Mouse (Mus musculus) kidney, embryonic 14.5 days (tissue): ENCODE data around the gene Ncor2. TPM values are rescaled to one million over a fixed set of nuclear protein-coding genes. Genes with fewer than 3 reads are reported as not detected.

Experiments
- ATAC-seq: fragments of 200-750 bp; cut with Nextera tagmentation; 2 replicates; pipeline ENCODE4 v1.8.0; 2017; ENCODE audit warnings: moderate number of reproducible peaks, mild to moderate bottlenecking, moderate TSS enrichment, moderate library complexity; ENCODE audit not compliant: low FRiP score, low TSS enrichment
- H3K27ac ChIP-seq: fragments of 300-500 bp; sonication (generic); 2 replicates; pipeline ENCODE4 v1.5.1; 2014; ENCODE audit warnings: low read depth, mild to moderate bottlenecking, low read length, moderate library complexity, mixed read lengths
- H3K27me3 ChIP-seq: fragments of 300-500 bp; sonication (generic); 2 replicates; pipeline ENCODE4 v1.6.1; 2014; ENCODE audit warnings: mild to moderate bottlenecking, low read length; ENCODE audit not compliant: control insufficient read depth, insufficient read depth
- H3K36me3 ChIP-seq: fragments of 300-500 bp; sonication (generic); 2 replicates; pipeline ENCODE4 v1.6.1; 2014; ENCODE audit warnings: low read length, mixed read lengths; ENCODE audit not compliant: control insufficient read depth, insufficient read depth
- H3K4me1 ChIP-seq: fragments of 300-500 bp; sonication (generic); 2 replicates; pipeline ENCODE4 v1.6.1; 2014; ENCODE audit warnings: low read length, mixed read lengths; ENCODE audit not compliant: control insufficient read depth, insufficient read depth
- H3K4me2 ChIP-seq: fragments of 300-500 bp; sonication (generic); replicated peaks from 2 replicates; pipeline ENCODE4 v1.6.1; 2014; ENCODE audit warnings: low read depth, mild to moderate bottlenecking, low read length
- H3K4me3 ChIP-seq: fragments of 300-500 bp; sonication (generic); 2 replicates; pipeline ENCODE4 v1.5.1; 2014; ENCODE audit warnings: mild to moderate bottlenecking, low read length
- H3K9ac ChIP-seq: fragments of 300-500 bp; sonication (generic); 2 replicates; pipeline ENCODE4 v1.6.1; 2014; ENCODE audit warnings: low read depth, mild to moderate bottlenecking, low read length, moderate library complexity
- H3K9me3 ChIP-seq: fragments of 300-500 bp; sonication (generic); 2 replicates; pipeline ENCODE4 v1.6.1; 2016; ENCODE audit warnings: low read length; ENCODE audit not compliant: control insufficient read depth
- WGBS: fragments of 180-500 bp; shearing (Covaris S2); extraction: QIAGEN DNeasy Blood & Tissue Kit; methylation state at CpG from one replicate; pipeline ENCODE4 v1.1.7; 2014; 5-methylcytosine and 5-hydroxymethylcytosine counted together
- polyA plus RNA-seq: library from polyadenylated mRNA; unstranded; fragments of >200 nt; fragmentation: Nextera tagmentation; extraction: Ambion mirVana; gene quantifications from 2 replicates; pipeline ENCODE4 v1.2.1, GENCODE M21; 2014

The Ncor2 gene
- polyA plus RNA-seq, 1 experiment from 2014 or later = 34.6 TPM

- no peaks in the 10 kb centered on the region for H3K9me3 ChIP-seq
- H3K36me3 ChIP-seq = peaks cover 69% of the 10 kb centered on the region
- no peaks in the 10 kb centered on the region for H3K27me3 ChIP-seq
- 58% methylated on average over 11 of the region's 11 CpGs for WGBS
- H3K27ac ChIP-seq = no peak overlapping the region
- H3K4me2 ChIP-seq = no peak overlapping the region
- H3K4me3 ChIP-seq = no peak overlapping the region
- ATAC-seq = no peak
- H3K4me1 ChIP-seq = peaks cover 26% of the 10 kb centered on the region
- H3K9ac ChIP-seq = no peak overlapping the region
These were observed 82.7 kb downstream of the Ncor2 start for GRCm38 (mm10) chr5:125096368-125096767.

- no peak for ATAC-seq
- Histone ChIP-seq H3K4me3 (no peak overlapping the region), H3K9ac (no peak overlapping the region), H3K9me3 (peaks cover under 1% of the 10 kb centered on the region; the same call in 1 of the 2 replicates), H3K27me3 (no peaks in the 10 kb centered on the region), H3K36me3 (peaks cover 72% of the 10 kb centered on the region), H3K4me2 (no peak overlapping the region), H3K27ac (no peak overlapping the region; the same call in 1 of the 2 replicates), H3K4me1 (peaks cover 26% of the 10 kb centered on the region)
- WGBS = 62% methylated on average over 14 of the region's 14 CpGs
These were observed 83.4 kb downstream of the Ncor2 start for GRCm38 (mm10) chr5:125095525-125096175.

DNA sequence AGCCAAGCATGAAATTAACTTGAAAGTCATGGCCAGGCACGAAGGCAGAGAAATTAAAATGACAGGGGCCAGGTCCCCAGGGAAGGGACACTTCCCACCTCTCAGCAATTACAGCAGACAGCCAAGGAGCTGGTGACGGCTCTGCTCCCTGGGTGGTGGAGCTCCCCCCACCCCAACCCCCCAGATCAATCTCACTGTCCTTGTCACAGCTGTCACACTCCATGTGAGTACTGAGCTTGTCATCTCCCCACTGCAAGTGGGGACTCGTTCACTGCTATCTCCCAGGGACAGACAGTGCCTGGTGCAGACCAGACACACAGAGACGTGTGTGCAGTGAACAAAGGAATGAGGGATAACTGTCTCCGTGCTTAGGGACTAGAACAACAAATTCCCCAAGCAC is 85.2 kb downstream of the Ncor2 start:
- H3K4me1 ChIP-seq = peaks cover 26% of the 10 kb centered on the region
- H3K4me3 ChIP-seq = no peak overlapping the region
- no peak overlapping the region for H3K4me2 ChIP-seq
- 26% methylated on average over 5 of the region's 5 CpGs for WGBS
- H3K9me3 ChIP-seq = peaks cover 11% of the 10 kb centered on the region; the same call in 1 of the 2 replicates
- H3K9ac ChIP-seq = no peak overlapping the region
- no peak overlapping the region for H3K27ac ChIP-seq
- peak; percentile 13; the same call in 1 of the 2 replicates for ATAC-seq
- H3K27me3 ChIP-seq = no peaks in the 10 kb centered on the region
- H3K36me3 ChIP-seq = peaks cover 78% of the 10 kb centered on the region

DNA sequence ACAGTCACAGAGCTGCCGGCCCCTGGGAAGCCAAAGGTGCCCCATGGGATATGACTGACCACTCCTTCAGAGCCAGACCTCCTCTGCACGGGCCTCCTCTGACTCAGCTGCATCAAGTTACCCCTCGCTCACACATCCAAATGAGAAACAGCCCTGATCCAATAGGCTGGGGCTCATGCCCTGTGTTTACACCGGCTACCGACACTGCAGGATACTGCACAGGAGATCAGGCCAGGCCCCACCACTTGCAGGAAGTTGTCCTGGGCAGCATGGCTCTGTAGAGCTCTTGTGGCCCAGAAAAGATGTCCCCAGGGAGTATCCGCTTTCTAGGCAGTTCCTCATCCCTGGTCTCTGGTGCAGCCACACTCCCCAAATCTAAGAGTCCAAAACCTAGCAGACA is 90.9 kb downstream of the Ncor2 start:
- no peak overlapping the region for H3K27ac ChIP-seq
- H3K9ac ChIP-seq = no peak overlapping the region
- H3K4me2 ChIP-seq = no peak overlapping the region
- H3K9me3 ChIP-seq = peaks cover 11% of the 10 kb centered on the region; the same call in 1 of the 2 replicates
- no peak for ATAC-seq
- H3K27me3 ChIP-seq = no peaks in the 10 kb centered on the region
- no peaks in the 10 kb centered on the region for H3K4me1 ChIP-seq
- no peak overlapping the region for H3K4me3 ChIP-seq
- WGBS = 54% methylated on average over 6 of the region's 6 CpGs
- peaks cover 87% of the 10 kb centered on the region for H3K36me3 ChIP-seq

DNA sequence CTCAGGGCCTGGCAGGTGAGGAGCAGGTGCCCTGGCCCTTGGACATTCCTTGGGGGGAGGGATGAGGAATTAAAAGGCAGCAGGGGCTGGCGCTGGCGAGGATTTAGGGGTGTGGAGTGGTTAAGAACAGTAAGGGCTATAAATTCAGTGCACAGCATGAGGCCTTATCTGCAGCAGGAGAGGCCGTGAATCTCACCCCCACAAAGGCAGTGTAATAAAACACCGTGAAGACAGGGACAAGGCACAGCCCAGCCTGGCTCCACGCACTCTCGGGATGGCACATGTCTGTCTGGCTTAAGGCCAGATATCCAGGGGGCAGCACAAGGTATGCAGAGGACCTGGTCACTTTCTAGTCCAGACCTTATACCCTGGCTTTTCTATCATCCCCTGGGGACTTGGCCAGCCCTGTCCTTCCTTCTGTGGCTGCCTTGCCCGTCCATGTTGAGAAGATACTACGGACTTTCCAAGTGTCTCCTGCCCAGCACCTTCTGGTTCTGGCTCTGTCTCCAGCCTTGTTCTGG is 93.9 kb downstream of the Ncor2 start:
- WGBS = 40% methylated on average over 8 of the region's 8 CpGs
- ATAC-seq = no peak
- H3K4me3 ChIP-seq = no peak overlapping the region

GRCm38 (mm10) chr5:125083674-125084073 is 95.3 kb downstream of the Ncor2 start:
- Histone ChIP-seq H3K4me2 (no peak overlapping the region), H3K27ac (no peak overlapping the region), H3K27me3 (no peaks in the 10 kb centered on the region), H3K36me3 (peaks cover 93% of the 10 kb centered on the region), H3K4me1 (peaks cover 4% of the 10 kb centered on the region; the same call in 1 of the 2 replicates), H3K4me3 (no peak overlapping the region), H3K9ac (no peak overlapping the region), H3K9me3 (no peaks in the 10 kb centered on the region)
- ATAC-seq = no peak
- 91% methylated on average over 6 of the region's 6 CpGs for WGBS

More for the DNA sequence above, 93.9 kb downstream of the Ncor2 start:
- Histone ChIP-seq H3K9ac (no peak overlapping the region), H3K27me3 (no peaks in the 10 kb centered on the region), H3K4me1 (peaks cover 4% of the 10 kb centered on the region; the same call in 1 of the 2 replicates), H3K27ac (no peak overlapping the region), H3K9me3 (peaks cover 7% of the 10 kb centered on the region; the same call in 1 of the 2 replicates), H3K4me2 (no peak overlapping the region), H3K36me3 (peaks cover 95% of the 10 kb centered on the region)

- Histone ChIP-seq H3K27me3 (no peaks in the 10 kb centered on the region), H3K27ac (peak overlapping the region; percentile 3; the same call in 1 of the 2 replicates)
- WGBS = 68% methylated on average over 21 of the region's 21 CpGs
These were observed 97.5 kb downstream of the Ncor2 start for GRCm38 (mm10) chr5:125081318-125082101.

DNA sequence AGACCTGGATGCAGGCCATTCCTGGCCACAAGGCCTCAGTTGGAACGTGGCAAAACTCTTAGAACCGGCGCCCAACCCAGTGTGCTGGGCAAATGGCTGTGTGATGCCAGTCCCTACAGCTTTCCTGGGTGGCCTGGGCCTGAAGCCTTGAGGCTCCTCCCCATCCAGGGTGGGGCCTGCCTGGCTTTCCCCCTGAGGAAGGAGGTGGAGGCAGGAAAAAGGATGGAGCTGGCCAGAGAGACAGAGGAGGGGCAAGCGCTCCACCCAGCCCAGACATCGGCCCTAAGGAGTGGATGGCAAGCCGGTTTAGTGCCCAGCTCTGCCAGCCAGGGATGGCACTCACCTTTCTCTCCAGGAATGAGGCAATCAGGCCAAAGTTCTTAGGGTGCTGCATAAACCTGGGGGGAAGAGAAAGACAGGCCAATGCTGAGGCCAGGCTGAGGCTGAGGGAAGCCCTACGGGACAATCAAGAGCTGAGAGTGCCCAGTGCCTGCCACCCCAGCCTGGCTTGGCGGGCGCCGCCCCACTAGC is 98.2 kb downstream of the Ncor2 start:
- Histone ChIP-seq H3K4me3 (no peak overlapping the region), H3K4me2 (no peak overlapping the region), H3K27me3 (no peaks in the 10 kb centered on the region), H3K4me1 (peaks cover 4% of the 10 kb centered on the region; the same call in 1 of the 2 replicates), H3K9ac (no peak overlapping the region), H3K27ac (no peak overlapping the region), H3K9me3 (no peaks in the 10 kb centered on the region), H3K36me3 (peaks cover 81% of the 10 kb centered on the region)
- 88% methylated on average over 10 of the region's 10 CpGs for WGBS
- no peak for ATAC-seq

More at GRCm38 (mm10) chr5:125081318-125082101, 97.5 kb downstream of the Ncor2 start:
- Histone ChIP-seq H3K9me3 (no peaks in the 10 kb centered on the region), H3K9ac (no peak overlapping the region), H3K4me1 (peaks cover 4% of the 10 kb centered on the region; the same call in 1 of the 2 replicates), H3K4me3 (no peak overlapping the region), H3K36me3 (peaks cover 86% of the 10 kb centered on the region), H3K4me2 (no peak overlapping the region)
- peak; percentile 38; the same call in 1 of the 2 replicates for ATAC-seq
